Mouse (Mus musculus): Measurements from ENCODE around the gene She. TPM values are rescaled to one million over a fixed set of nuclear protein-coding genes. Genes with fewer than 3 reads are reported as not detected.
A peak's percentile ranks its signal among the peaks of the same experiment; 100 is the strongest.

She gene
- polyA plus RNA-seq, 1 experiment from 2014 or later, result 11.2 TPM

DNA sequence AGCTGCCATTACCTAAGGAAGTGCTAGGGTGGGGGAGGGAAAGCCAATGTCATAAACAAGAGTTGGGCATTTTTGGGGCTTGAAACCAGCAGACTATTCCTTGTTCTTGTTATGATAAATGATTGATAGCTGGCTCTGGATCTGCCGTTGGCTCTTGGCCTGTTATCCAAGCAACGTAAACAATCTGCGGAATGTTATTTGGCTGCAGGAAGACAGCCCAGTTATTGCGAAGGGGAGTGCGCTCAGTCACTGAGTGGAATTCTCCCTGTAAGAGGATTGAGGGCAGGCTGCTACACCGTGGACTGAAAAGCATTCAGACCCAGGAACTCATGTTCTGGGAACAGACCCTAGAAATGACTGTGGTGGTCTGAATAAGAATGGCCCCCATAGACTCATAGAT, 41.5 kb downstream of the She start:
- peaks cover 9% of the 10 kb centered on the region; the same call in 1 of the 2 replicates for H3K4me1 ChIP-seq (ENCODE audit: insufficient read depth, low read depth, low read length)
- H3K27ac ChIP-seq (ENCODE audit: low read length), result no peak overlapping the region
- 23% methylated on average over 6 of the region's 6 CpGs for WGBS
- no peaks in the 10 kb centered on the region for H3K27me3 ChIP-seq (replicated peaks; ENCODE audit: insufficient read depth, low read length)
- TF ChIP-seq EP300 (IDR thresholded peaks at IDR 0.05) (no peak), CTCF (IDR thresholded peaks at IDR 0.05) (no peak)
- no peaks in the 10 kb centered on the region for H3K36me3 ChIP-seq (ENCODE audit: insufficient read depth, low read length)
- H3K4me2 ChIP-seq (replicated peaks; ENCODE audit: low read depth, low read length), result no peak overlapping the region
- peak; percentile 80 for ATAC-seq
- no peak overlapping the region for H3K4me3 ChIP-seq (ENCODE audit: low read depth, low read length)
- peak; percentile 88 for DNase-seq (ENCODE audit: low spot score)
- H3K9ac ChIP-seq (replicated peaks; ENCODE audit: low read depth), result no peak overlapping the region
- no peaks in the 10 kb centered on the region for H3K9me3 ChIP-seq (ENCODE audit: low read length)

DNA sequence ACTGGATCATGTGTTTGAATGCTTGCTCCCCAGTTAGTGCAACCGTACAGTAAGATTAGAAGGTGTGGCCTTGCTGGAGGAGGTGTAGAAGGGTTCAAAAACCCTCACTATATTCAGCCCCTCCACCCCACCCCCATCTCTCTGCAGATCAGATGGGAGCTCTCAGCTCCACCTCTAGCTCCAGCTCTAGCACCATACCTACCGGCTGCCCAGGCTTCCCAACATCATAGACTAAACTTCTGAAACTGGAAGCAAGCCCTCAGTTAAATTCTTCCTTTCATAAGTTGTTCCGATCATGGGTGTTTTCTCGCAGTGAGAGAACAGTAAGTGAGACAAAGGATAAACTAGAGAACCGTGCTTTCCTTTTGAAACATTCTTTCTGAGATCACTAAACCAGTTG, 42.9 kb downstream of the She start:
- Histone ChIP-seq H3K4me1 (ENCODE audit: insufficient read depth, low read depth, low read length) (0 out of 2 replicates have a peak, but pooled peaks cover 3% of the 10 kb centered on the region), H3K9ac (replicated peaks; ENCODE audit: low read depth) (no peak overlapping the region), H3K4me3 (ENCODE audit: low read depth, low read length) (no peak overlapping the region), H3K9me3 (ENCODE audit: low read length) (no peaks in the 10 kb centered on the region), H3K36me3 (ENCODE audit: insufficient read depth, low read length) (no peaks in the 10 kb centered on the region), H3K27ac (ENCODE audit: low read length) (no peak overlapping the region), H3K27me3 (replicated peaks; ENCODE audit: insufficient read depth, low read length) (no peaks in the 10 kb centered on the region), H3K4me2 (replicated peaks; ENCODE audit: low read depth, low read length) (no peak overlapping the region)
- TF ChIP-seq EP300 (IDR thresholded peaks at IDR 0.05) (no peak), CTCF (IDR thresholded peaks at IDR 0.05) (no peak)
- WGBS, result 86% methylated on average over 5 of the region's 5 CpGs
- DNase-seq (ENCODE audit: low spot score), result no peak
- no peak for ATAC-seq

DNA sequence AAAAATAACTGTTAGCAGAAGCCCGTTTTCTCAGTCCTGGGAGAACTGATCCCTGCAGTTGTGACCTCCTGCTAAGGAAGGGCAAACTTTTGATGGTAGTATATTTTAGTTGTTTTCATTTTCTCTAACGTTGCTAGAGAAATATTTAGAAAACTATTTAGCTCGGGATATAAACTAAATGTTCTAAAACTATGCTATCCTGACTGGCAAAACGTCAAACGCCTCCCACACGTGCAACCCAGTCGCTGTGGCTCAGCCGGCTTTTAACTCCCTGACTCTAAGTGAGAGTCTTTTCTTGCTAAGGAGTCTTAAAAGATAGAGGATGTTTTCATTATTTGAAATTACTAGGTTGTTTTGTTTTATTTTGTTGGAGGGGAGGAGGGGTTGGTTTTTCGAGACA, 43.9 kb downstream of the She start:
- Histone ChIP-seq H3K4me2 (replicated peaks; ENCODE audit: low read depth, low read length) (no peak overlapping the region), H3K27ac (ENCODE audit: low read length) (no peak overlapping the region), H3K4me3 (ENCODE audit: low read depth, low read length) (no peak overlapping the region), H3K9ac (replicated peaks; ENCODE audit: low read depth) (no peak overlapping the region), H3K4me1 (ENCODE audit: insufficient read depth, low read depth, low read length) (0 out of 2 replicates have a peak, but pooled peaks cover 3% of the 10 kb centered on the region), H3K27me3 (replicated peaks; ENCODE audit: insufficient read depth, low read length) (no peaks in the 10 kb centered on the region), H3K36me3 (ENCODE audit: insufficient read depth, low read length) (no peaks in the 10 kb centered on the region), H3K9me3 (ENCODE audit: low read length) (no peaks in the 10 kb centered on the region)
- ATAC-seq, result no peak
- TF ChIP-seq CTCF (IDR thresholded peaks at IDR 0.05), result no peak
- DNase-seq (ENCODE audit: low spot score), result no peak
- WGBS, result 58% methylated on average over 9 of the region's 9 CpGs

DNA sequence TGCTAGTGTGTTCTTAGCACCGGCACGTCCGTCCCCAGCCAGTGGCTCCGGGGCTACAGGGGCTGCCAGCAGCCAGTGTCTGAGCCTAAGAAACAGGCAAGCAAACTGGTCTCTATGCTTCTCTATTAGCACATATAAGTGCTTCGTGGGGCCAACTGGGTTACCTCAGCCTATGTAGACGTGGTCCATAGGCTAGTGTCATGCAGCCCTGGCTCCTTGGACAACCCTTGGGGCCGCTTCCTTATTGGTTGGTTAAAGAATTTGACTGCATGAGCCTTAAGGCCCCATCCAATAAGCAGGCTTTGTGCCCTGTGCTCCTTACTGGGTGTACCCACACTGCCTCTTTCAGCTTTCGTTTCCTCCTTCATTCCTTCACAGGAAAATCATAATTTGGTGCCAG, 44.6 kb downstream of the She start:
- Histone ChIP-seq H3K4me2 (replicated peaks; ENCODE audit: low read depth, low read length) (no peak overlapping the region), H3K36me3 (ENCODE audit: insufficient read depth, low read length) (no peaks in the 10 kb centered on the region), H3K9me3 (ENCODE audit: low read length) (no peaks in the 10 kb centered on the region), H3K27me3 (replicated peaks; ENCODE audit: insufficient read depth, low read length) (no peaks in the 10 kb centered on the region), H3K27ac (ENCODE audit: low read length) (no peak overlapping the region), H3K4me3 (ENCODE audit: low read depth, low read length) (no peak overlapping the region), H3K9ac (replicated peaks; ENCODE audit: low read depth) (no peak overlapping the region), H3K4me1 (ENCODE audit: insufficient read depth, low read depth, low read length) (0 out of 2 replicates have a peak, but pooled peaks cover 3% of the 10 kb centered on the region)
- ATAC-seq, result no peak
- DNase-seq (ENCODE audit: low spot score), result no peak
- TF ChIP-seq CTCF (IDR thresholded peaks at IDR 0.05) (no peak), EP300 (IDR thresholded peaks at IDR 0.05) (no peak)
- WGBS, result 80% methylated on average over 8 of the region's 8 CpGs

DNA sequence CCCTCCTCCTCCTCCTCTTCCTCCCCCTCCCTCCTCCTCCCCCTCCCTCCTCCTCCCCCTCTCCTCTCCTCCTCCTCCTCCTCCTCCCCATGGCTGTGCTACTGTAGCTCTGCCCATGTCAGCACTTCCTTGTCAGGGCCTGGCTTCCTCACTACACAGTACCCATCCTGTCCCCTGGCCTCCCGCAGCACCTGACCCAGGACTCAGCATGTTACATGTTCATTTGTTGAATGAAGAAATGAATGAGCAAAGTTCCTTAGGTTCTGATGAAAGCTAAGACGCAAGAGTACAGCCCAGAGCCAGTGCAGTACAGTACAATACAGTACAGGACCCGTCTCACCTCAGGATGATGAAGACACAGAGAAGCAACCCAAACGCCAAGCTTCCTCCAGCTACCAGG, 45.3 kb downstream of the She start:
- whole genome bisulfite sequencing, result 64% methylated on average over 4 of the region's 4 CpGs
- ATAC-seq, result no peak
- no peaks in the 10 kb centered on the region for H3K9me3 ChIP-seq (ENCODE audit: low read length)

DNA sequence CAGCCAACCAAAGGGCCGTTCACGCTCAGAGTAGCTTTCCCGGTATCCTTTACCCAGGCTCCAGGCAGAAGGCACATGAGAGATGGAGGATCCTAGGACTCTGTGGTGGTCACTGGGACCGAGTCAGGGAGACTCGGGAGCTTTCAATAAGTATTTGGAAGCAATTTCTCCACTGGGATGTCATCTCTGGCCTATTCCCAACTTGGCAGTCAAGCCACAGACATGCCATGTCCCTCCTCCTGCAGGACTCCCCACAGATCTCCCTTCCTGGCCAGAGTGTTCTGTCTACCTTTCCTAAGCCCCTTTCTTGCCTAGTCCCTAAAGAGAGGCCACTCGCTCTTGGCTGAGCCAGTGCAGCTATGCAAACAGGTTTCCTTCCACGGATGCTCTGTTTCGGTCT, 46.0 kb downstream of the She start:
- H3K27ac ChIP-seq (ENCODE audit: low read length), result no peak overlapping the region
- ATAC-seq, result no peak
- DNase-seq (ENCODE audit: low spot score), result no peak
- no peak overlapping the region for H3K4me2 ChIP-seq (replicated peaks; ENCODE audit: low read depth, low read length)
- no peaks in the 10 kb centered on the region for H3K9me3 ChIP-seq (ENCODE audit: low read length)
- no peak for TF ChIP-seq CTCF (IDR thresholded peaks at IDR 0.05)
- no peak for TF ChIP-seq EP300 (IDR thresholded peaks at IDR 0.05)
- 74% methylated on average over 8 of the region's 8 CpGs for WGBS
- H3K9ac ChIP-seq (replicated peaks; ENCODE audit: low read depth), result no peak overlapping the region
- 0 out of 2 replicates have a peak, but pooled peaks cover 3% of the 10 kb centered on the region for H3K4me1 ChIP-seq (ENCODE audit: insufficient read depth, low read depth, low read length)
- no peaks in the 10 kb centered on the region for H3K36me3 ChIP-seq (ENCODE audit: insufficient read depth, low read length)
- H3K4me3 ChIP-seq (ENCODE audit: low read depth, low read length), result no peak overlapping the region
- H3K27me3 ChIP-seq (replicated peaks; ENCODE audit: insufficient read depth, low read length), result no peaks in the 10 kb centered on the region

More for the DNA sequence above, 45.3 kb downstream of the She start:
- Histone ChIP-seq H3K4me1 (ENCODE audit: insufficient read depth, low read depth, low read length) (0 out of 2 replicates have a peak, but pooled peaks cover 3% of the 10 kb centered on the region), H3K27ac (ENCODE audit: low read length) (no peak overlapping the region), H3K9ac (replicated peaks; ENCODE audit: low read depth) (no peak overlapping the region), H3K27me3 (replicated peaks; ENCODE audit: insufficient read depth, low read length) (no peaks in the 10 kb centered on the region), H3K4me3 (ENCODE audit: low read depth, low read length) (no peak overlapping the region), H3K36me3 (ENCODE audit: insufficient read depth, low read length) (no peaks in the 10 kb centered on the region), H3K4me2 (replicated peaks; ENCODE audit: low read depth, low read length) (no peak overlapping the region)
- no peak for TF ChIP-seq CTCF (IDR thresholded peaks at IDR 0.05)
- TF ChIP-seq EP300 (IDR thresholded peaks at IDR 0.05), result no peak
- no peak for DNase-seq (ENCODE audit: low spot score)

DNA sequence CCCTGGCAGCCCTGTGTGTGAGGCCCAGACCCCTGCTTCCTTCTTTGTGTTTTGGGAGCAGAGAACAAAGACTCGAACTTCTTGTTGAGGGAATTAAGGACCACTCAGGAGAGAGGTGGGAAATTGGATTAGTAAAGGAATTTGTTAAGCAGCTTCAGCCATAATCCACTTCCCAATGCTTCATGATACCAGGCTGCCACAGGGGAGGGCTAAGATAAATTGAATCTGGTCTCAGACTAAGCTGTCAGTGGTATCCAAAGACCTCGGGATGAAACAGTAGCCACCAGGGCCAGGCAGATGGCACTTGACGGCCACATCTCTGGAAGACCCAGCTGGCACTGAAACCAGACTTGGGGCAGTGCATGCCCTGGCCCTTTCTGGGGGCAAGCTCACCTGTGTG, 47.3 kb downstream of the She start:
- Histone ChIP-seq H3K27me3 (replicated peaks; ENCODE audit: insufficient read depth, low read length) (no peaks in the 10 kb centered on the region), H3K27ac (ENCODE audit: low read length) (no peak overlapping the region), H3K4me3 (ENCODE audit: low read depth, low read length) (no peak overlapping the region), H3K4me1 (ENCODE audit: insufficient read depth, low read depth, low read length) (no peaks in the 10 kb centered on the region), H3K4me2 (replicated peaks; ENCODE audit: low read depth, low read length) (no peak overlapping the region), H3K36me3 (ENCODE audit: insufficient read depth, low read length) (no peaks in the 10 kb centered on the region), H3K9me3 (ENCODE audit: low read length) (no peaks in the 10 kb centered on the region), H3K9ac (replicated peaks; ENCODE audit: low read depth) (no peak overlapping the region)
- TF ChIP-seq CTCF (IDR thresholded peaks at IDR 0.05) (no peak), EP300 (IDR thresholded peaks at IDR 0.05) (no peak)
- DNase-seq (ENCODE audit: low spot score) (no peak), ATAC-seq (no peak)
- WGBS, result 46% methylated on average over 3 of the region's 3 CpGs
